Mouse (Mus musculus) CD4-positive naive resting alpha-beta T cell, adult 76 days (primary cell): ENCODE data around the gene AI182371. TPM values are rescaled to one million over a fixed set of nuclear protein-coding genes. Genes with fewer than 3 reads are reported as not detected.

Experiments used
- total RNA-seq: library from RNA; stranded (reverse); gene quantifications from one replicate; pipeline ENCODE4 v1.2.4, GENCODE M21; 2023

The AI182371 gene
- total RNA-seq, result 0.59 TPM

GRCm38 (mm10) chr2:35101443-35101842, at the start of gene AI182371:
AI182371 (minus strand) TSS chr2:35101543.

GRCm38 (mm10) chr2:35109141-35109923, 8.0 kb upstream of the AI182371 start, which contains the start of gene Cntrl:
Cntrl (plus strand) TSS chr2:35109492.

DNA sequence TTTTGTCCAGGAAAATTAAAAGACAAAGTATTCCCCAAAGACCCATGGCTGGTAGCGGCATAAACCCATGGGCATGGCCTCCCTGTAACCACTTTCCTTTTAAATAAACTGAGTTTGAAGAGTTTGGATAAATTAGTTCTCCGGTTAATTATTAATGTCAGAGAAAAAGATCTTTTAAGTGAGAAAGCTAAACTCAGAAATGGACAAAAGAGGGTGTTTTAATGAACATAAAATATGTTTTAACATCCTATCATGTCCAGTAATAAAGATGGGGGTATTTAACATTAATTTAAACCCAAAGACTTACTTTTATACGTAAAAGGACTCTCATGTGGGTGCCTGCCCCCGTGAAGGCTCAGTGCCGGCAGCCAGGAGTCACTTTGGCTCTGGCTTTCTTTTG, 40.0 kb downstream of the AI182371 start, which contains the start of gene Hc:
Gene Hc, minus strand, starts transcription at position 101 of the 400 bp plus-strand sequence.

Other genes starting within 250 kb of the AI182371 start
- not detected for gene Cutal, start 227.1 kb downstream of the AI182371 start, total RNA-seq
- 28.9 TPM for gene Psmd5, start 226.6 kb downstream of the AI182371 start, total RNA-seq
- 2.9 TPM for gene Phf19, start 187.5 kb downstream of the AI182371 start, total RNA-seq
- 188 TPM for gene Traf1, start 139.8 kb downstream of the AI182371 start, total RNA-seq
- not detected for gene Hc, start 40.1 kb downstream of the AI182371 start, total RNA-seq
- 108 TPM for gene Cntrl, start 7.9 kb upstream of the AI182371 start, total RNA-seq
- gene Rab14, start 99.6 kb upstream of the AI182371 start, total RNA-seq, result 210 TPM
- gene Gsn, start 154.8 kb upstream of the AI182371 start, total RNA-seq, result 22.5 TPM
- gene Stom, start 235.4 kb upstream of the AI182371 start, total RNA-seq, result 4.4 TPM